Mouse (Mus musculus): Measurements from ENCODE around the gene Foxo3. TPM values are rescaled to one million over a fixed set of nuclear protein-coding genes. Genes with fewer than 3 reads are reported as not detected.

The Foxo3 gene
- polyA plus RNA-seq, 1 experiment from 2014 or later = 4.4 TPM

DNA sequence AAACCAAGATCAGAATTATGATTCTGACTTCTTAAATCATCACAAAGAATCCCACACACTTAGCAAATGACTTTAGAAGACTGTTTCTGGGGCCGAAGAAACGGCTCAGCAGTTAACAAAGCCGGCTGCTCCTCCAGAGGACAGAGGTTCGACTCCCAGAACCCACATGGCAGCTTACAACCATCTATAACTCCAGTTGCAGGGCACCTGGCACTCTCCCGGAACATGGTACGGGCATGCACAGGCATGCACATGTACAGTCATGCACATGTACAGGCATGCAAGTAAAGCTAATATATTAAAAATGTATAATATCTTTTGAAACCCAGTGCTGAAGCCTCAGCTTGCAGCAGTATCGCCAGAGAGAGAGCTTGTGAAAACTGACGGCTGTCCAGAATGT lies 15.5 kb downstream of the Foxo3 start:
- H3K4me2 ChIP-seq = no peak overlapping the region
- no peak overlapping the region for H3K4me3 ChIP-seq
- H3K27ac ChIP-seq = no peak overlapping the region
- H3K9ac ChIP-seq = no peak overlapping the region
- 93% methylated on average over 8 of the region's 8 CpGs for WGBS
- no peak for ATAC-seq (replicated peaks)
- H3K4me1 ChIP-seq = no peaks in the 10 kb centered on the region
- H3K9me3 ChIP-seq = no peaks in the 10 kb centered on the region
- no peaks in the 10 kb centered on the region; the same call in 1 of the 2 replicates for H3K36me3 ChIP-seq (replicated peaks)
- H3K27me3 ChIP-seq (replicated peaks) = no peaks in the 10 kb centered on the region

DNA sequence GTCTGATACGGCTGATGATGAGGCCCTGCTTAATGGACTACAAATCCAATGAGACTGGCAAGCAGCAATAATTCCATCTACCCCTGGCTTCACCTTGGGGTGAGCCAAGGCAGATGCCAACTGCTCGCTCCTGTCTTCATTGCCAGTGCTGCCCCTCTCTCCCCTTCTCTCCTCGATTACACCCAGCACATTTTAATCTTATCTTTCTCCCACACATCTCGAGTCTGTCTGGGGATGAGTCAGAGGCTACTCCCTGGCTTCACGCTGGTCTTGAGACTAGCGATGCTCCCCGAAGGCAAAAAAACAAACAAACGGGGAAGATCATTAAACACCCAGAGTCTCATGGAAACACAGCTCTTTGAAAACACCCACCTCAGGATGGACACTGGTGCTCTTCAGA lies 16.0 kb downstream of the Foxo3 start:
- no peak for ATAC-seq (replicated peaks)
- no peak overlapping the region for H3K4me2 ChIP-seq
- WGBS = 82% methylated on average over 8 of the region's 8 CpGs

DNA sequence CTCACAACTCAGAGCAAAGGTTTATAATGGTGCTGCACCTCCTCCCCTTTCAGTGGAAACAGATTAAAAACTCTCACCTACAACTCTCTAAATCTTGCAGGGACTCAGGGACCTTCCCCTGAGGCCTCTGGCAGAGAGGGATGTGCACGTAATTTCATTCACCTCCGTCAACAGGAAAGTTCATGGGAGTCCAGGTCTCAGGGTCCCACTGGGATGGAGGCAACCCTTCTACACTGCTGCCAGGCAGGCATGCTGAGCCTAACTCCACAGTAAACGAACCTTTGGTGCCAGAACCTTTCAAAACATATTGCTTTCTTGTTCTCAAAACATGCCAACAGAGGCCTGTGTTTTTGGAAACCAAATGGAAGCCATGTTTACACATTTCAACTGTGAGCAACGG lies 17.0 kb downstream of the Foxo3 start:
- Histone ChIP-seq H3K27ac (no peak overlapping the region), H3K36me3 (replicated peaks) (no peaks in the 10 kb centered on the region), H3K4me3 (no peak overlapping the region), H3K9ac (no peak overlapping the region), H3K4me2 (no peak overlapping the region), H3K9me3 (no peaks in the 10 kb centered on the region), H3K27me3 (replicated peaks) (no peaks in the 10 kb centered on the region), H3K4me1 (no peaks in the 10 kb centered on the region)
- WGBS = 75% methylated on average over 4 of the region's 4 CpGs
- ATAC-seq (replicated peaks) = no peak

More for the DNA sequence above, 16.0 kb downstream of the Foxo3 start:
- Histone ChIP-seq H3K27me3 (replicated peaks) (no peaks in the 10 kb centered on the region), H3K9me3 (no peaks in the 10 kb centered on the region), H3K4me1 (no peaks in the 10 kb centered on the region), H3K36me3 (replicated peaks) (no peaks in the 10 kb centered on the region), H3K9ac (no peak overlapping the region), H3K27ac (no peak overlapping the region), H3K4me3 (no peak overlapping the region)

DNA sequence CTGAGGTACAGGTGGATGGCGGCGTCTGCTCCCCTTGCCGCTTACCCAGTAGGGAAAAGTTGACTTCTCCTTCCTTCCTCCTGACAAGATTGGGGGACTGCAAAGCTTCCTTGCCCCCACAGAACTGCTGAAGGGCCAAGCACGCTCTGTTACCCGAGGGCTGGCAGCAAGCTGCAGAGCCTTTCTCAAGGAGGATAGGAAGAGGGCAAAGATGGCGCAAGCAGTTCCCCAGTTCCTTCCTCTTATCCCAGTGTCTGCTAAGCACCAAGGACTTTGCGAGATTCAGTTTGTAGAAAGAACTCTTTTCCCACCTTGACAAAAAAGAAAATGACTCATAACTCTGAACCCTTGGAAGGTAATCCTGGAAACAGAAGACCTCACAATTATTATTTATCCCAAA lies 18.6 kb downstream of the Foxo3 start:
- H3K4me1 ChIP-seq = no peaks in the 10 kb centered on the region
- H3K27ac ChIP-seq = no peak overlapping the region
- H3K27me3 ChIP-seq (replicated peaks) = no peaks in the 10 kb centered on the region
- no peak overlapping the region for H3K9ac ChIP-seq
- no peak for ATAC-seq (replicated peaks)
- H3K36me3 ChIP-seq (replicated peaks) = no peaks in the 10 kb centered on the region
- H3K4me3 ChIP-seq = no peak overlapping the region
- WGBS = 92% methylated on average over 7 of the region's 7 CpGs
- H3K9me3 ChIP-seq = no peaks in the 10 kb centered on the region
- no peak overlapping the region for H3K4me2 ChIP-seq

DNA sequence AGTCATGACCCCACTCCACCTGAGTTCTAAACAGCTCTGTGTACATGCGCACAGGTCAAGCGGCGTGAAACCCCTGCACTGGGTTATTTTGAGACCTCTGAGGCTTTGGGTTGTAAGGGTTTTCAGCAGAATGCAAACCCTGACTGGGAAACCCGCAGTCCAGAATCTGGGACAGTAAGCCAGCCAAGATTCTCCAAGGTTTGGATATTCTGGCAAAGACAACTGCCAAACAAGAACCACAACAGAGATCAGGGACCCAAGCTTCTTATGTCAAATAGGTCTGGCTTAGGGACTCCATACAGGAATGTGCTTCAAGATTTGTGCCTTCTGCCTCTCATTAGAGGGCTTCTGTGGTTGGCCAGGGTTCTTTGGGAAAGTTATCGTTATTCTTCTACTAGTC lies 21.8 kb downstream of the Foxo3 start:
- Histone ChIP-seq H3K4me3 (no peak overlapping the region), H3K4me1 (peaks cover 4% of the 10 kb centered on the region), H3K4me2 (no peak overlapping the region), H3K9ac (no peak overlapping the region), H3K9me3 (no peaks in the 10 kb centered on the region), H3K27ac (no peak overlapping the region), H3K36me3 (replicated peaks) (no peaks in the 10 kb centered on the region), H3K27me3 (replicated peaks) (no peaks in the 10 kb centered on the region)
- WGBS = 95% methylated on average over 5 of the region's 5 CpGs
- no peak for ATAC-seq (replicated peaks)

DNA sequence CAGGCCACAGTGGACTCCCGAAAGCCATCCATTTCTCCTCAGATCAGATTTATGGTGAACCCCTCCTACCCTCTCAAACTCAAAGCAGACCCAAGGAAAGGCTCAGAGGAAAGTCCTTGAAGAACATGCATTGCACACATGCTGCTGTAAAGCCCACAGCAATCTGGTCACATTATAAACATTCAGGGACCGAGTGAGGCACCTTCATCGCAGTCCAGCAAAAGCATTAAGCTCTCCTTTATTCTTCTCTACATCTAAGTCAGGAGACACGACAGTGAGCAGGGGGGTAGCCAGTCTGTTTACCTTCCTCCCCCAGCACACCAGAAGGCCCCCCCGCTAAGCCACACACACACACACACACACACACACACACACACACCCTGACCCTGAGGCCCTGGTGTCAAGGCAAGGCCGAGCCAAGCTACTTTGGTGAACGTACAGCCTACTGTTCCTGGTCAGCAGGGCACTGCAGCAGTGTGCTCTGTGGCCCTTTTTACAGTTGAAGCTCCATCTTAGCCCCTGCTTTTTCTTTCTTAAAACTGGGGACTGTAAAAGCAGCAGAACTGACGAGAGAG lies 24.7 kb downstream of the Foxo3 start:
- no peaks in the 10 kb centered on the region for H3K27me3 ChIP-seq (replicated peaks)
- 56% methylated on average over 8 of the region's 8 CpGs for WGBS
- no peak overlapping the region for H3K4me2 ChIP-seq
- ATAC-seq (replicated peaks) = no peak
- H3K36me3 ChIP-seq (replicated peaks) = no peaks in the 10 kb centered on the region
- H3K9me3 ChIP-seq = no peaks in the 10 kb centered on the region
- H3K9ac ChIP-seq = no peak overlapping the region
- peaks cover 4% of the 10 kb centered on the region for H3K4me1 ChIP-seq
- H3K27ac ChIP-seq = no peak overlapping the region
- H3K4me3 ChIP-seq = no peak overlapping the region

DNA sequence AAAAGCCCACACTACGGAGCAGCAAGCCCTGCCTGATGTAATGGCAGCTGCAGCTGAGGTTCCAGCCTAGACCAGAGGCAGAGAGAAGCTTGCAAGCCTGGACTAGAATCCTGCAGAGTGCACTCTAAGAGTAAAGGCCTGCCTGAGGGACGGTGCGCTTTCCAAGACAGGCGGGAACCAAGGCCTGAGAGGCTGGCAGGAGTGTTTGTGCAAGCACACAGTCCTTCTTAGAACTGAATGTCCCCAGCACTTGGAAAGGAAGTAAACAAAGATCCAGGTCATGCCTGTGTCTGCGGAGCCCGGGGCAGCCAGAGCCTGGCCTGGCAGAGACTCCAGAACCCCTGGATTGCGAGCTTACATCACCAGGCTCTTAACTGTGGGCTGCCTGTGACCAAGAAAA lies 25.4 kb downstream of the Foxo3 start:
- no peak overlapping the region for H3K4me2 ChIP-seq
- no peak overlapping the region for H3K27ac ChIP-seq
- 62% methylated on average over 7 of the region's 7 CpGs for WGBS
- no peak overlapping the region for H3K9ac ChIP-seq
- no peaks in the 10 kb centered on the region for H3K36me3 ChIP-seq (replicated peaks)
- H3K27me3 ChIP-seq (replicated peaks) = no peaks in the 10 kb centered on the region
- no peak overlapping the region for H3K4me3 ChIP-seq
- ATAC-seq (replicated peaks) = no peak
- H3K9me3 ChIP-seq = no peaks in the 10 kb centered on the region
- H3K4me1 ChIP-seq = peaks cover 4% of the 10 kb centered on the region

DNA sequence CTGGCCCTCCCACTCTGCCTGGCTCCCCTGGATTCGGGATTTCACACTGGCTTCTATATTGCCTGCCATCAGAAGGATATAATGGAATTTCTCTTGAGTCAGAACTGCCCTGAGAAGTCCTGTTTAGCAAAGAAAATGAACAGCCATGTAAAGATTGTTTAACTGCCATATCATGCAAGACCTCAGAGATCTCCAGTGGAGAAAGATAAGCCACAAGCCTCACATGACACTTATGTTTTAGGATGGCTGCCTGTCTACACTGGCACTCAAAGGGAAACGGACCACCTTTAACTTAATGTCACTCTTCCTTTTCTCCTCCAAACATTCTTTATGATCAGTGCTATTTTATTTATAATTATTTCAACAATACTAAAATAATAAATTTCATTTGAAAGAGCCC lies 26.6 kb downstream of the Foxo3 start:
- no peak for ATAC-seq (replicated peaks)
- WGBS = 81% methylated on average over 2 of the region's 2 CpGs
- Histone ChIP-seq H3K27me3 (replicated peaks) (no peaks in the 10 kb centered on the region), H3K27ac (no peak overlapping the region), H3K4me2 (no peak overlapping the region), H3K4me3 (no peak overlapping the region), H3K4me1 (peaks cover 7% of the 10 kb centered on the region), H3K9me3 (no peaks in the 10 kb centered on the region), H3K36me3 (replicated peaks) (no peaks in the 10 kb centered on the region), H3K9ac (no peak overlapping the region)

DNA sequence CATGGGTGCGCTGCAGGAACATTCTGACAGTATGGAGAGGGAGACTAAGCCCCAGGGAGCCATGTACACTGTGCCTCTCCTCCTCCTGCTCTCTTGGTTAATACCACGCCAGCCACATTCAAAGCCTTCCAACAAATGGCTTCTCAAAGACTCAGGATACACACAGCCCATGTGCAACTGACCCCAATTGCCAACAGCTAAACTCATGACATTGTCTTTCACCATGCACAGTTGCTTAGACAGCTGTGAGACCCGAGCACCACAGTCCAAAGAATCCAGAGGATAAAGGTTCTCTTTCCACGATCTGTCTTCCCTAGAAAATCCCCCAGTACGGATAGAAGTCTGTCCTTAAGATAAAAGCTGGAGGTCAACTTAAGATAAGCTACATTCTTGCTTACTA lies 27.9 kb downstream of the Foxo3 start:
- no peak overlapping the region for H3K4me2 ChIP-seq
- WGBS = 64% methylated on average over 5 of the region's 5 CpGs
- H3K4me3 ChIP-seq = no peak overlapping the region
- no peak for ATAC-seq (replicated peaks)
- no peaks in the 10 kb centered on the region for H3K36me3 ChIP-seq (replicated peaks)
- no peaks in the 10 kb centered on the region for H3K27me3 ChIP-seq (replicated peaks)
- no peak overlapping the region for H3K27ac ChIP-seq
- no peaks in the 10 kb centered on the region for H3K9me3 ChIP-seq
- peaks cover 7% of the 10 kb centered on the region for H3K4me1 ChIP-seq
- H3K9ac ChIP-seq = no peak overlapping the region

DNA sequence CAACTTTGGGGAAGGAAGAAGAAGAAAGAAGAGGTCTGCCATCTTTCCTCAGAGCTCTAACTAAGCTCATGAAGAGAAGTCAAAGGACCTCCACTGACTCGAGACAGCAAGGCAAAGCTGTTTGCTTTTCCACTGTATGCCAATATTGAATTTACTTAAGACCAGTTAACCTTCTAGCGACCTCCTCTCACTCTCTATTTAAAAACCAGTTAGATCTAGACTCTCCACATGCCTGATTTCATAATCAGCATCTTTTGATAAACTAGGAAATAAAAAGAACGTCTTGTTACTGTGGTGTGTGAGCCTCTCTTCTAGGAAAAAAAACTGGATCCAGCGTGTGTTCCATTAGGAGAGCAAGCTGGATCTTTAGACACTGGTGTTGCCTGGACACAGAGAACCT lies 28.4 kb downstream of the Foxo3 start:
- no peak for ATAC-seq (replicated peaks)
- Histone ChIP-seq H3K9me3 (no peaks in the 10 kb centered on the region), H3K27ac (no peak overlapping the region), H3K4me2 (no peak overlapping the region), H3K4me1 (peaks cover 7% of the 10 kb centered on the region), H3K27me3 (replicated peaks) (no peaks in the 10 kb centered on the region), H3K9ac (no peak overlapping the region), H3K36me3 (replicated peaks) (no peaks in the 10 kb centered on the region), H3K4me3 (no peak overlapping the region)
- WGBS = 68% methylated on average over 4 of the region's 4 CpGs

DNA sequence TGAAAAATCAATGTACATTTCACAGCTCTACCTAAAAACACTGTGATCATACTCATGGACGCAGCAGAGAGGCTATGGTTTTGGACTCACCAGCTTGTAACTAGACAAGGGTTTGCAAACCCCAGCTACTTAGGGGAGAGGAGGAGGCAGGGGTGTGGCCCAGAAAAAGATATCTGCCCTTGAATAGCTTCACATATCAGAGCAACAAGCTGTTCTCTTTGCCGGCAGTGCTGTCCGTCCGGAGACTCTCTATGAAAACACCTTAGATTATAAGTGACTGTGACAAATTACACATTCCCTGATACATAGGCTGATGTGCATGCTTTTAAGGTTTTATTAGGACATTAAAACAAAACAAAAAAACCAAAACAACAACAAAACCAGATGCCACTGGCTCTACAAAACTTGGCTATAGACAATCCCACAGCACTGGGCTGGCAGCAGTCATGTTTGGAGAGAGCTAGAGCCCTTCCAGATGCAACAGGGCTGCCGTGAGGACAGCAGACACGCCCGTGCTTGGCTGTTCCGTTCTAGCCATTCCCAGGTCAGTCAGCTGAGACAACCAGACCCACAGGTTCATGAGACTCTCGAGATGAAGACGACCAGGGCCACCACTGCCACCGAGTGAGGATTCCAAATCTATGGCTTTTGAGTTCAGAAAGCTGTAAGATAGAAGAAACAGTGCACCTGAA lies 29.3 kb downstream of the Foxo3 start:
- ATAC-seq (replicated peaks) = no peak
- Histone ChIP-seq H3K27me3 (replicated peaks) (no peaks in the 10 kb centered on the region), H3K4me2 (no peak overlapping the region), H3K9ac (no peak overlapping the region), H3K36me3 (replicated peaks) (no peaks in the 10 kb centered on the region), H3K27ac (no peak overlapping the region), H3K4me1 (peaks cover 7% of the 10 kb centered on the region), H3K4me3 (no peak overlapping the region), H3K9me3 (no peaks in the 10 kb centered on the region)
- WGBS = 81% methylated on average over 11 of the region's 11 CpGs

DNA sequence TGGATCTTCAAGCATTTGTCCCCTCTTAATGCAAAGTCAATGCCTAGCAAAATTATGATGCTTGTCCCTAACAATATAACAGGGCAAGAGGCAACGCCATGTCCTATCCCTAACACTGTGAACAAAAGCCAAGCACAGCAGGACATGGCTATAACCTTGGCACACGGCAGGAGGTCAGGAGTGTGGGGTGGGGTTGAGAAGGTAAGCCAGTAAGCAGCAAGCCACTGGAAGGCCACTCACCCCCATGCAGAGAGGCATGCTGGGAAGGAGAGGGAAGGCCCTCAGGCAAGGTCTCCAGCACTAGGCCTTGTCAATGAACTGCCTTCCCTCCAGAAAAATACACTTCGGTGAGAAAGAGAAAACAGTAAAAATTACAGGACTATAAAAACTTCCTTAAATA lies 30.1 kb downstream of the Foxo3 start:
- ATAC-seq (replicated peaks) = no peak
- no peaks in the 10 kb centered on the region for H3K36me3 ChIP-seq (replicated peaks)
- no peaks in the 10 kb centered on the region for H3K27me3 ChIP-seq (replicated peaks)
- no peak overlapping the region for H3K27ac ChIP-seq
- H3K9ac ChIP-seq = no peak overlapping the region
- no peaks in the 10 kb centered on the region for H3K9me3 ChIP-seq
- H3K4me3 ChIP-seq = no peak overlapping the region
- peaks cover 7% of the 10 kb centered on the region for H3K4me1 ChIP-seq
- no peak overlapping the region for H3K4me2 ChIP-seq
- 75% methylated on average over 3 of the region's 3 CpGs for WGBS

DNA sequence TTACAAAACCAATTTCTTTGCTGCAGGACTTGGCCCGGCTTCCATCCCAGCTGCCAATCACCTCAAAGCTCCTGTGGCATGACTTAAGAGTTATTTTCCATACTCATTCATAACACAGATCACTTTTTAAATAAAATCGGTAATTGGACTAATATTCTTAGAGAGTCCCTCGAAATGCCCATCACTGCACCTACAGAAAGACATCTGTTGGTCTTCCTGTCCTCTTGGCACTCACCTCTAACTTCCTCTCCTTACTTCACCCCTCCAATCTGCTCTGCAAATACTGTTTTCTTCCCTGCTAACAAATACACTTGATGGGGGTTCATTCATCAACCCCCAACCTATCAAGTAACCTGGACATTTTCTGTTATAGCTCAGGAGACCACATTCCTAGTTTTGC lies 30.9 kb downstream of the Foxo3 start:
- no peak overlapping the region for H3K4me3 ChIP-seq
- no peak overlapping the region for H3K9ac ChIP-seq
- no peak overlapping the region for H3K4me2 ChIP-seq
- no peaks in the 10 kb centered on the region for H3K9me3 ChIP-seq
- ATAC-seq (replicated peaks) = no peak
- H3K36me3 ChIP-seq (replicated peaks) = no peaks in the 10 kb centered on the region
- no peaks in the 10 kb centered on the region for H3K27me3 ChIP-seq (replicated peaks)
- WGBS = 93% methylated on average over 3 of the region's 3 CpGs
- 0 out of 2 replicates have a peak, but pooled peaks cover 3% of the 10 kb centered on the region for H3K4me1 ChIP-seq
- H3K27ac ChIP-seq = no peak overlapping the region

All from midbrain, embryonic 15.5 days (tissue).